Mouse (Mus musculus): ENCODE measurements around the gene Tmem102.

Gene Tmem102

DNA sequence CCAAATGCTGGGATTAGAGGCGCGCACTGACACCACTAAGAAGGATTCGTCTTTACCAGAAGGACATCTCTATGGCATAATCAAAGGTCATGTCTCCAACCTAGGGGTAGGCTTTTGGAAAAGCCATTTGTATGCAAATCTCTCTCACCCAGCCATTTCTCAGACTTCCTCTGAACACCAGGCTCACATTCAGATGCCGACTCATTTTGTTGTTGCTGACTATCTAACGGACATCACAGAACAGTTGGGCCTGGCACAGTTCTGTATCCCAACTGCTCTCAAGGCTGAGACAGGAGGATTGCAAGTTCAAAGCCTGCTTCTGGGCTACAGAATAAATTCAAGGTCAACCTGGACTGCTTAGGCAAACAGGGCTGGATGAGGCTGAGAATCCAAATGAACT, 18.1 kb downstream of the Tmem102 start:
- DNase-seq (ENCODE audit: low spot score in 2 of 2), result no peak

DNA sequence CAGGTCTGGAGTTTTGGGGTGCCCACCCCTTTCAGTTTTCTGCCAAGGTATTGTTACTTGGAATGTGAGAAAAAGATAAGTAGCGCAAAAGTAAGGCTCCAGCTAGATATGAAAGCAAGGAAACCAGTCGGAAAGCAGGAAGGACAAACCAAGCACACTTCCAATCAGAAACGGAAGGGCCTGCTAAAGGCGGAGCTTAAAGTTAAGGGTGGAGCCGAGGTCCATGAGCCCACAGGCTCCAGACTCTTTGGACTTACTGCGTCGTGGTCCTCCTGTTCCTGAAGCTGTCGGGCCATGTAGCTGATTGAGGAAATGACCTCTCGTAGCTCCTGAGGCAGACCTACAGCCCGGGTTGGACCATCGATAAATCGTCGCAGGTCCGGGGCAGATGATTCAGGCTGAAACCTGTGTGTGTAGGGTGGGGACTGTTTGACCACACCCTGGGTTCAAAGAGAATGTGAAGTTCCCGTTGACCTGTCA, 20.6 kb downstream of the Tmem102 start:
- no peak for DNase-seq (ENCODE audit: low spot score in 2 of 2)

- no peak for DNase-seq (ENCODE audit: low spot score in 2 of 2)
Measured at GRCm38 (mm10) chr11:69781828-69782227, 23.6 kb downstream of the Tmem102 start.

DNA sequence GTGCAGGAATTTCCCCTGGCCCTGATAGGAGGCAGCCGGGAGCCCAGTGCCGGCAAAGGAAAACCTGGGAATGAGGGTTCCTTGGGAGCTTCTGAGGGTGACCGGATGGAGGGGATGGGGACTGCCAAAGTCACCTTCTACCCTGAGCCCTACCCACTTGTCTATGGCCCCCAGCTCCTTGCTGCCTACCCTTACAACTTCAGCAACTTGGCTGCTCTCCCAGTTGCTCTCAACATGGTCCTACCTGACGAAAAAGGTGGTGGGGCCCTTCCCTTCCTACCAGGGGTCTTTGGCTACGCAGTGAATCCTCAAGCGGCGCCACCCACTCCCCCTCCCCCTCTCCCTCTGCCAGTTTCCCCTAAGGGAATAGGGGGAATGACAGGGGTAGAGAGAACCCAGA, 26.4 kb downstream of the Tmem102 start:
- DNase-seq (ENCODE audit: low spot score in 2 of 2), result no peak

DNA sequence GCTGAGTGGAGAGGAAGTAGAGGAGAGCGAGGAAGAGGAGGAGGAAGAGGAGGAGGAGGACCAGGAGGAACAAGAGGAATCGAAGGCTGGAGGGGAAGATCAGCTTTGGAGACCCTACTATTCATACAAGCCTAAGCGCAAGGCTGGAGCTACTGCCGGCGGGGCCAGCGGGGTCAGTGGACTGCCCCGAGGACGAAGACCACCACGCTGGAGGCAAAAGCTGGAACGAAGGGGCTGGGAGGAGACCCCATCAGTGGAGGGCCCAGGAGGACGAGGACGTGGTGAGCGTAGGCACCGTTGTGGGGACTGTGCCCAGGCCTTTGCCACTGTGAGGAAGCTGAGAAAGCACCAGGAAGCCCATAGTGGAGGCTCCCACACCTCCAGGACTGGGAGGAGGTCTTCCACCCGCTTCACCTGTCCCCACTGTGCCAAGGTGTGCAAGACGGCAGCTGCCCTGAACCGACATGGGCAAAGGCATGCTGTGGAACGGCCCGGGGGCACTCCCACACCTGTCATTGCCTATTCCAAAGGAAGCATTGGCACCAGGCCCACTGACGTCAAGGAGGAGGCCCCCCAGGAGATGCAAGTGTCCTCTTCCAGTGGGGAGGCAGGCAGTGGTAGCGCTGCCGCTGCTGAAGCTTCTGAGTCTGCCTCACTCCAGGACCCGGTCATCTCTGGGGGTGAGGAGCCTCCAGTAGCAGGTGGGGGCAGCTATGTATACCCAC, 27.0 kb downstream of the Tmem102 start:
- no peak for DNase-seq (ENCODE audit: low spot score in 2 of 2)

- no peak for DNase-seq (ENCODE audit: low spot score in 2 of 2)
Measured at GRCm38 (mm10) chr11:69777504-69778257, 27.7 kb downstream of the Tmem102 start.

DNA sequence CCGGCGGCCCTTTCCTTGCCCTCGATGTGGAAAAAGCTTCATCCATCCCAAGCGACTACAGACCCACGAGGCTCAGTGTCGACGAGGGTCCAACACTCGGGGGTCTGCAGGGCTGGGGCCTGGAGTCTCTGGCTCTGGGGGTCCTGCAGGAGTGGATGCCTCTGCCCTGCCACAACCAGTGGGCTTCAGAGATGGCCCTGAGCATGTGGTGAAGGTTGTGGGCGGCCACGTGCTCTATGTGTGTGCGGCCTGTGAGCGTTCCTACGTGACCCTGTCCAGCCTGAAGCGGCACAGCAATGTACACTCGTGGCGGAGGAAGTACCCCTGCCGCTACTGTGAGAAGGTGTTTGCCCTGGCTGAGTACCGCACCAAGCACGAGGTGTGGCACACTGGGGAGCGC, 28.9 kb downstream of the Tmem102 start:
- DNase-seq (ENCODE audit: low spot score in 2 of 2), result no peak

- DNase-seq (ENCODE audit: low spot score in 2 of 2), result no peak
Measured at GRCm38 (mm10) chr11:69775716-69776115, 29.7 kb downstream of the Tmem102 start.

- no peak for DNase-seq (ENCODE audit: low spot score in 2 of 2)
Measured at GRCm38 (mm10) chr11:69774961-69775360, 30.5 kb downstream of the Tmem102 start.

- DNase-seq (ENCODE audit: low spot score in 2 of 2), result no peak
Measured at GRCm38 (mm10) chr11:69767625-69767909, 37.9 kb downstream of the Tmem102 start.

DNA sequence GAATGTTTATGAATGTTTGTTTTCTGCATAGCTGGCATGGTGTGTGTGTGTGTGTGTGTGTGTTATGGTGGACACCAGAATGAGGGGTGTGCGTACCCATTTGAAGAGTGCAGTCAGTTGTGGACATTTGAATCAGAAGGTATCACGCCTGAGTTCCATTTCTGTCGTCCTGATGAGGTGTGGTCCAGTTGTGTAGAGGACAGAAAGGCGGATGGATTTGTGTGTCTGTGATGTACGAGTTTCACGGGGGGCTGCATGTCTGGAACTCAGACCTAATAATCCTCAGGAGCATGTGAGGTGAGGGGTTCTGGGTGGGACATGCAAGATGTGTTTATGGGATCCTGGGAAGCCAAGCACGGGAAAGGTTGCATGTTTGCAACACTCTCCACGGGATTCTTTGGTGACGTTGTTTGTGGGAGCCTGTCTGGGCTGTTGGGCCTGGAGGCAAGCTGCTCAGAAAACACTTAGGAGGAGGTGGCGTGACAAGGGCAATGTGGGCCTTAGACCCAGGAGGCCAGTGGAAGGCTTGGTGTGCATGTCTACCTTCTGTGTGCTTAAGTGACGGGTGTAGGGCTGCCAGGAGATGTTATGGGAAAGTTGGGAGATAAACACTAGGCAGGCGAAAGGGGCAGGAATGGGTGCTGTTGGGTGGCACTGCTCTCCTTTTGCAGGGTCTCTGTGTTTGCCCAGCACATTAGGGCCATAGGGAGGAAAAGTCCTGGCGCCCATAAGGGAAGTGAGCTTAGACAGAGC, 38.4 kb downstream of the Tmem102 start:
- no peak for DNase-seq (ENCODE audit: low spot score in 2 of 2)

DNA sequence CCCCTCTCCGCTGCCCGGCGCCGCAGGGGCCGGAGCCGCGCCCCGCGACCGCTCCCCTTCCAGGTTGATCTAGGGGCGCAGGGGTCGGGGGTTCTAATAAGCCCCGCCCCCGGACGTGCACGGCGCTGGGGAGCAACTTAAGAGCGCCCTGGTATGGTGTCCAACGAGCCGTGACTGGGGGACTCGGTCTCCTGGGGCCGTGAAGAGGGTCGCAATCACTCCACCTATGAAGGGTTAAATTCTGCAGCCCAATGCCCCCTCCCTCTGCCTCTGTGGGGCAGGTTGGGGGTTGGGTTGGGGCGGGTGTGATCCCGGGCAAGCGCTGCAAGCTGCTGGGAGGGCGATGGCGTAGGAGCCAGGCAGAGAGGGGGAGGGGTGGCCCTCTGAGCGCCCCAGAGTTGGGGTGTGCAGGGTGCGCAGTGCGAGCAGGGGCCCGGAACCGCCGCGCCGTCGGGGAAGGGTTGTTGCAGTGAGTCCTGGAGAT, 39.3 kb downstream of the Tmem102 start:
- DNase-seq (ENCODE audit: low spot score in 2 of 2), result peak in 1 of 2 experiments; percentile 67

DNA sequence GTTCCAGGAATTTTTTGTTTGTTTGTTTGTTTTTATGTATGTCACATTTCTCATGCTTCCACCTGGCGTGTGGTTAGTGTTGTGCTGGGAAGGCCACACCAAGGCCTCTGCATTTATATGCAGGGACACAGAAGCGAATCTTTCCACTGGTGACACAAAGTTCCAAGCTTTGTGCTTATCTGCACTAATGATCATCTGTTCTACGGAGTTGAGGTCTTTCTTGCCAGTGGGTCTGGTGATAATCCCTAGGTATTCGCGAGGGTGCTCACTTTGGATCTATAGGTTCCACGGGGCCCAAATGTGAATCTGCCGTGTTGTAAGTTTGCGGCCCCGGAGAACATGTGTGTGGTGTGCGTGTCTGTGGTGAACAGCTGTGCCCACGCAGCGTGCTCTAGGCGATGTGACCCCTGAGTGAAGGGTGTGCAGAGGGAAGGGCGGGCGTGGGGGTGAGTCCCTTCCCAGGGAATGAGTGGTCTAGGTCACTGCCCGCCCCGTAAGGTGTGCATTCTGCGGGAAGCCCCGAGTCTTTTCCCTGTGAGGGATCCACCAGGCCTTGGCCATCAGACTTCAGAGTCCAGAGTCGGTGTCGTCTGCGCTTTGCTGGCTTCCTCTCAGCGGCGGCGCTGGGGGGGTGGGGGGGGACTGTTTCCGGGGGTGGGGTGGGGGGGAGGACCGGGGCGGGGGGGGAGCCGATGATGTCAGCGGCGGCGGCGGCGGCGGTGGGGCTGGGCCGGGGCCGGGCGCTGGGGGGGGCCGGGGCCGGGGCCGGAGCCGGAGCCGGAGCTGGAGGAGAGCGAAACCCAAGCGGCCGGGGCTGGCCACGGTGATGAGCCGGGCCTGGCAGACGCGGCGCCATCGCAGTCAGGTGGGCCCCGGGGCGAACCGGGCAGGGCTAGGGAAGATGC, 40.0 kb downstream of the Tmem102 start, which contains the start of gene Zbtb4:
Gene Zbtb4, plus strand, starts transcription at position 692 of the 905 bp plus-strand sequence.
- no peak for DNase-seq (ENCODE audit: low spot score in 2 of 2)

GRCm38 (mm10) chr11:69763551-69763950, 41.9 kb downstream of the Tmem102 start:
- DNase-seq (ENCODE audit: low spot score in 2 of 2), result no peak

DNA sequence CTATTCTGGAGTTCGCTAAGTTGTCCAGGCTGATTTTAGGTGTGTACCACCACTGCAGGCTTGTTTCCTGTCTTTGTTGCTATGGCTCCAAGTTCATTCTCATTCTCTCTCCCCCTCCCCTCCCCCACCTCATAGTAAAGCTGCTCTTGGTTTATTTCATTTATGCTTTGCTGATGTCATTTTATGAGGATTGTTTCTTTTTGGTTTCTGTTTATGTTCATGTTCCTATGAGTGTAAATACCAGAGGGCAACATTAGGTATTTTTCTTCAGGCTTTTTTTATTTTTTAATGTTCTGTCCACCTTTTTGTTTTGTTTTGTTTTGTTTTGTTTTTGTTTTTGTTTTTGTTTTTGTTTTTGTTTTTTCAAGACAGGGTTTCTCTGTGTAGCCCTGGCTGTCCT, 43.6 kb downstream of the Tmem102 start, which contains the start of gene Slc35g3:
Gene Slc35g3, minus strand, starts transcription at position 101 of the 400 bp plus-strand sequence.
- no peak for DNase-seq (ENCODE audit: low spot score in 2 of 2)

GRCm38 (mm10) chr11:69760901-69761200, 44.6 kb downstream of the Tmem102 start:
- no peak for DNase-seq (ENCODE audit: low spot score in 2 of 2)

DNA sequence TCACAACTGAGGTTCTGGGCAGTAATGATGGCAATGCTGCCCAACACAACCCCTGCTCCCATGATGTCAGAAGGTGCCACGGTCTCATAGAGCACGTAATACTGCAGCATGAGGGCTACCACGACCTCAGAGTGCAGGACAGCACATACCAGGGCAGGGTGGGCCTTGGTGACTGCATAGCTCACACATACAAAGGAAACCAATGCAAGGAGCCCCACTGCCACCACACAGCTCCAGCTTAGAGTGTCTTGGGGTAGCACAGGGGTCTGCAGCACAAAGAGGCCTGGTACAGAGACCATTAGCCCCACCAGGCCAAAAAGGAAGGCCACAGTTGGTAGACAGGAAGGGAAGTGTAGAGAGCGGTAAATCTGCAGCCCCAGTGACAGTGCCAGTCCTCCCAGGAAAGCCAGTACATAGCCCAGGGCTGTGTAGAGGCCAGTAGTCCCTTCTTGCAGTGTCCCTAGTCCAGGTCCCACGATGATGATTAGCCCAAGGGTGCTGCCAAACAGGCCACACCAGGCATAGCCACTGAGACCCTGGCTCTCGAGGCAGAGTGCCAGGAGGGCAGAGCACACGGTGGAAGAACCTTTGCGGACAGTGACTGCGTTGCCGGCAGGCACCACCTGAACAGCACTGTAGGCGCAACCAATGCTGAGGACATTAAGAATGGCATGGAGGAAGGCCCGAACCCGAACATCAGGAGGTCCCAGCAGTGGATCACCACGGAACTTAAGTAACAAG, 45.1 kb downstream of the Tmem102 start:
- no peak for DNase-seq (ENCODE audit: low spot score in 2 of 2)

DNA sequence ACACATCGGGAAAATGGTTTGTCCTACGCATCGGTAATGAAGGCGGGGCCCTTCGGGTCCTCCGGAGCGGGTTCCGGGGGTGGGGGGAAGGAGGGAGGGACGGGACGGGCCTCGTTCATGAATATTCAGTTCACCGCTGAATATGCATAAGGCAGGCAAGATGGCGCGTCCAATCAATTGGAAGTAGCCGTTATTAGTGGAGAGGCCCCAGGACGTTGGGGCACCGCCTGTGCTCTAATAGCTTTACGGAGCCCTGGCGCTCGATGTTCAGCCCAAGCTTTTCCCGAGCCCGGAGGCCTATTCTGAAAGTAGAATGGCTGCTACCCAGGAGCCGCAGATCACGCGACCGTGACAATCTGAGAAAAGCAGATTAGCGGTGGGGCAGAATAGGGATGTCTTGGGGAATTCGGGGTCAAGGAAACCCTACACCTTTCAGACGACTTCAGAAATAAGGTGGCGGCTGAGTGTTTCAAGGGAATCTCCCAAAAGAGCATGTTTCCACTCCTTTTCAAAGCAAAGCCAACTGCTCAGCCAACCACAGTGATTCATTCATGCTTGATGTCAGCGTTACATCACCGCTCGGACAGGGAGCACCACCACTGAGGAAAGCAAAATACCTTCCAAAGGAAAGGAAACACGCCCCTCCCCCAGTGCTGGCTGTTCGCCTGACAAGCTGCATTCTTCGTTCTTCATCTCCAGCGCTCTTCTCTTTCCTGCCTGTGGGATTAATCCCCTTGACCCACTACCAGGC, 46.3 kb downstream of the Tmem102 start:
- DNase-seq (ENCODE audit: low spot score in 2 of 2), result peak; percentile 77 to 78

- DNase-seq (ENCODE audit: low spot score in 2 of 2), result peak; percentile 96
Measured at GRCm38 (mm10) chr11:69758478-69758970, 46.9 kb downstream of the Tmem102 start, which contains the start of gene Polr2a. Gene Polr2a (minus strand): TSS chr11:69758637.

DNA sequence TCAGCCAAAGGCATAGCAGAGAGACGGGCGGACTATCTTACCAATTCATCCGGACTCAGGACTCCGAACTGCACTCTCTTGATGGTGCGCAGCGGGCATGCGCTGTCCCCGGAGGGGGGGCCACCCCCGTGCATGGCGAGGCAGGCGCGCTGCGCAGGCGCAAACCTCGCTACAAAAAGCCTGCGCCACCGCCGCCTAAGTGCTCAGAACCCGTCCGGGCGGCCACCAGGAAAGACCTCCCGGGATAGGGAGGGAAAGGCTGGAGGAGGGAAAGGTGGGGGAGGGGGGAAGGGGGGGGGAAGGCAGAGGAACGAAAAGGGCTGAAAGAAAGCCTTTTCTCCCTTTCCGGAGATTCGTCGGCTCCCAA, 47.4 kb downstream of the Tmem102 start:
- peak; percentile 90 to 94 for DNase-seq (ENCODE audit: low spot score in 2 of 2)

Data from frontal cortex, postnatal 14 days (tissue).